Mouse (Mus musculus) liver, embryonic 14.5 days (tissue): ENCODE measurements around the gene Dennd1a.

Experiments used
- CTCF ChIP-seq: IDR thresholded peaks from 2 replicates; pipeline ENCODE4 v1.5.1; 2016; ENCODE audit warnings: antibody characterized with exemption, low read depth, control low read depth
- EP300 ChIP-seq: IDR thresholded peaks from 2 replicates; pipeline ENCODE4 v1.6.1; 2016; ENCODE audit warnings: antibody characterized with exemption, low read depth

DNA sequence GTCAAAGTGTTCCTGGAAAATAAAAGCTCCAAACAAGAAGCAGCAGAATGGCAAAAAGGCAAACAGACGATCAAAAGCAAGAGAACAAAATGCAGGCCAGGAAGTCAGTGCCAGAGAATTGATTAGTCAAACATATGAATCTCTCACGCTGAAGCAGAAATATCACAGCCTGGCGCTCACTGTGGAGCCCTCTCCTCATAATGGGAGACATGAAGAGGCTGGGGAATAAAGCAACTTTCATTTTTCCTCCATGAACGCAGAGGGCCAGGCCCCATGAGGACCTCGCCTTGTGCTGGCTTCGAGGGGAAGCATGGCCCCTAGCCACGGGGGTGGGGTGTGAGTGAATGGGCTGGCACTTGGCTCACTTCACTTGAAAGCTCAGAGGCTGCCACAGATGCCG lies 383.9 kb downstream of the Dennd1a start:
- TF ChIP-seq EP300 (no peak), CTCF (no peak)
